Mouse (Mus musculus) CH12.LX (cell line): ENCODE measurements around the gene Ap3d1. TPM values are rescaled to one million over a fixed set of nuclear protein-coding genes. Genes with fewer than 3 reads are reported as not detected.

ENCODE experiments used
- DNase-seq: peaks from one replicate; pipeline ENCODE4 v3.0.0-alpha.2; 2013; ENCODE audit errors: extremely low read depth
- H3K27ac ChIP-seq: 2 replicates; pipeline ENCODE4 v1.5.1; 2012; ENCODE audit warnings: low read depth, mild to moderate bottlenecking, control low read depth, moderate library complexity; ENCODE audit not compliant: insufficient read depth
- H3K27me3 ChIP-seq: replicated peaks from 2 replicates; pipeline ENCODE3; 2012; ENCODE audit warnings: inconsistent platforms
- H3K36me3 ChIP-seq, 2 experiments: replicated peaks in 1 of 2; 2 replicates each; pipeline versions ENCODE3 to v1.6.1; 2012; ENCODE audit warnings: inconsistent platforms in 1 of 2, low read length in 1 of 2, mild to moderate bottlenecking in 1 of 2, mixed read lengths in 1 of 2, moderate library complexity in 1 of 2; ENCODE audit not compliant: control insufficient read depth in 1 of 2, insufficient read depth in 1 of 2
- H3K4me1 ChIP-seq, 2 experiments: 2 replicates each; pipeline ENCODE4 v1.6.1; 2012; ENCODE audit warnings: inconsistent platforms in 1 of 2, moderate library complexity in 1 of 2; ENCODE audit not compliant: insufficient read depth in 2 of 2, control insufficient read depth in 1 of 2
- H3K4me2 ChIP-seq: 2 replicates; pipeline ENCODE4 v1.6.1; 2012; ENCODE audit warnings: low read depth, mild to moderate bottlenecking, control low read depth; ENCODE audit not compliant: poor library complexity, insufficient read depth, severe bottlenecking
- H3K4me3 ChIP-seq, 3 experiments: fragments of 150-350 bp in 1 of 3; sonication (generic) in 1 of 3; replicated peaks in 1 of 3; 2 replicates each; pipeline versions ENCODE3 to v1.5.1; 2011 to 2012; ENCODE audit warnings: low read depth in 2 of 3, low read length in 2 of 3, mild to moderate bottlenecking in 2 of 3, moderate library complexity in 2 of 3, control low read depth in 1 of 3, improper control_type of control experiment in 1 of 3, inconsistent platforms in 1 of 3, mixed read lengths in 1 of 3; ENCODE audit not compliant: poor library complexity in 1 of 3
- H3K79me2 ChIP-seq: replicated peaks from 2 replicates; pipeline ENCODE4 v1.6.1; 2012; ENCODE audit warnings: mild to moderate bottlenecking, moderate library complexity; ENCODE audit not compliant: control insufficient read depth, poor library complexity, insufficient read depth, severe bottlenecking; ENCODE audit errors: extremely low read depth
- H3K9ac ChIP-seq: 2 replicates; pipeline ENCODE4 v1.6.1; 2012; ENCODE audit warnings: low read depth, mild to moderate bottlenecking, control low read depth, moderate library complexity; ENCODE audit not compliant: insufficient read depth
- H3K9me3 ChIP-seq: replicated peaks from 2 replicates; pipeline ENCODE3; 2012; ENCODE audit warnings: low read length, inconsistent platforms, mixed read lengths
- BHLHE40 ChIP-seq: IDR thresholded peaks from 2 replicates; pipeline ENCODE4 v1.6.1; 2011; ENCODE audit warnings: mild to moderate bottlenecking, low read depth, low read length, improper control_type of control experiment
- CHD1 ChIP-seq: IDR thresholded peaks from 2 replicates; pipeline ENCODE4 v1.6.1; 2012; ENCODE audit warnings: low read depth, low read length, improper control_type of control experiment, inconsistent platforms
- CHD2 ChIP-seq: IDR thresholded peaks from 2 replicates; pipeline ENCODE4 v1.6.1; 2011; ENCODE audit warnings: low read length, improper control_type of control experiment
- CTCF ChIP-seq, 2 experiments: IDR thresholded peaks in 1 of 2; conservative IDR thresholded peaks in 1 of 2; 2 replicates each; pipeline ENCODE4 v1.5.1; 2011 to 2012; ENCODE audit warnings: low read depth in 2 of 2, low read length in 2 of 2, improper control_type of control experiment in 1 of 2, inconsistent platforms in 1 of 2, mild to moderate bottlenecking in 1 of 2, moderate library complexity in 1 of 2
- E2F4 ChIP-seq: IDR thresholded peaks from 2 replicates; pipeline ENCODE4 v1.6.1; 2011; ENCODE audit warnings: low read depth, low read length, improper control_type of control experiment; ENCODE audit not compliant: insufficient replicate concordance
- EP300 ChIP-seq: IDR thresholded peaks from 2 replicates; pipeline ENCODE4 v1.6.1; 2011; ENCODE audit warnings: low read length, improper control_type of control experiment
- ETS1 ChIP-seq: conservative IDR thresholded peaks from 2 replicates; pipeline ENCODE4 v1.6.1; 2012; ENCODE audit warnings: low read depth, mild to moderate bottlenecking, inconsistent platforms, low read length, improper control_type of control experiment, moderate library complexity
- GABPA ChIP-seq: IDR thresholded peaks from 2 replicates; pipeline ENCODE4 v1.6.1; 2012; ENCODE audit warnings: low read depth, low read length, improper control_type of control experiment, inconsistent platforms; ENCODE audit not compliant: insufficient replicate concordance
- HCFC1 ChIP-seq: IDR thresholded peaks from 2 replicates; pipeline ENCODE4 v1.6.1; 2012; ENCODE audit warnings: low read depth, mild to moderate bottlenecking, inconsistent platforms, low read length, improper control_type of control experiment
- IRF4 ChIP-seq: IDR thresholded peaks from 2 replicates; pipeline ENCODE4 v1.6.1; 2014; ENCODE audit warnings: low read depth, mild to moderate bottlenecking, inconsistent platforms, low read length, improper control_type of control experiment
- JUN ChIP-seq: IDR thresholded peaks from 2 replicates; pipeline ENCODE4 v1.6.1; 2011; ENCODE audit warnings: low read depth, mild to moderate bottlenecking, low read length, improper control_type of control experiment, moderate library complexity; ENCODE audit not compliant: insufficient read depth
- KAT2A ChIP-seq: IDR thresholded peaks from 2 replicates; pipeline ENCODE4 v1.6.1; 2012; ENCODE audit warnings: low read length, improper control_type of control experiment, inconsistent platforms; ENCODE audit not compliant: insufficient replicate concordance
- MAFK ChIP-seq: IDR thresholded peaks from 2 replicates; pipeline ENCODE4 v1.6.1; 2011; ENCODE audit warnings: low read length, improper control_type of control experiment; ENCODE audit not compliant: insufficient replicate concordance
- MAZ ChIP-seq: IDR thresholded peaks from 2 replicates; pipeline ENCODE4 v1.6.1; 2012; ENCODE audit warnings: low read depth, mild to moderate bottlenecking, inconsistent platforms, low read length, improper control_type of control experiment, moderate library complexity
- MXI1 ChIP-seq: IDR thresholded peaks from 2 replicates; pipeline ENCODE4 v1.6.1; 2011; ENCODE audit warnings: mild to moderate bottlenecking, low read depth, low read length, improper control_type of control experiment
- MYC ChIP-seq: IDR thresholded peaks from 2 replicates; pipeline ENCODE4 v1.6.1; 2011; ENCODE audit warnings: low read depth, mild to moderate bottlenecking, improper control_type of control experiment, low read length
- NELFE ChIP-seq: IDR thresholded peaks from 2 replicates; pipeline ENCODE4 v1.6.1; 2011; ENCODE audit warnings: low read depth, low read length, improper control_type of control experiment
- PAX5 ChIP-seq: IDR thresholded peaks from 2 replicates; pipeline ENCODE4 v1.6.1; 2012; ENCODE audit warnings: low read length, inconsistent platforms, mixed read lengths
- POLR2A ChIP-seq: IDR thresholded peaks from 2 replicates; pipeline ENCODE4 v1.6.1; 2011; ENCODE audit warnings: low read depth, mild to moderate bottlenecking, improper control_type of control experiment, low read length
- RCOR1 ChIP-seq: conservative IDR thresholded peaks from 2 replicates; pipeline ENCODE4 v1.6.1; 2012; ENCODE audit warnings: low read depth, mild to moderate bottlenecking, inconsistent platforms, low read length, improper control_type of control experiment
- SIN3A ChIP-seq: IDR thresholded peaks from 2 replicates; pipeline ENCODE4 v1.6.1; 2012; ENCODE audit warnings: low read length, improper control_type of control experiment, inconsistent platforms
- SMC3 ChIP-seq: IDR thresholded peaks from 2 replicates; pipeline ENCODE4 v1.6.1; 2011; ENCODE audit warnings: low read depth, low read length, improper control_type of control experiment
- TBP ChIP-seq: conservative IDR thresholded peaks from 2 replicates; pipeline ENCODE4 v1.6.1; 2011; ENCODE audit warnings: low read depth, low read length, improper control_type of control experiment
- TCF12 ChIP-seq: IDR thresholded peaks from 2 replicates; pipeline ENCODE4 v1.6.1; 2014; ENCODE audit warnings: low read depth, mild to moderate bottlenecking, inconsistent platforms, low read length, improper control_type of control experiment
- USF1 ChIP-seq: IDR thresholded peaks from 2 replicates; pipeline ENCODE4 v1.6.1; 2014; ENCODE audit warnings: low read depth, mild to moderate bottlenecking, inconsistent platforms, low read length, improper control_type of control experiment
- ZKSCAN1 ChIP-seq: IDR thresholded peaks from 2 replicates; pipeline ENCODE4 v1.6.1; 2012; ENCODE audit warnings: low read depth, inconsistent platforms, low read length, improper control_type of control experiment, borderline replicate concordance
- ZMIZ1 ChIP-seq: IDR thresholded peaks from 2 replicates; pipeline ENCODE4 v1.6.1; 2012; ENCODE audit warnings: low read depth, mild to moderate bottlenecking, inconsistent platforms, low read length, improper control_type of control experiment
- ZNF384 ChIP-seq: IDR thresholded peaks from 2 replicates; pipeline ENCODE4 v1.6.1; 2012; ENCODE audit warnings: low read depth, low read length, improper control_type of control experiment, inconsistent platforms
- dilution Hi-C: fragments of 300-500 bp; cut with MboI; formaldehyde crosslinking; loops from 2 replicates; pipeline ENCODE4 v1.14.3; 2020; ENCODE audit warnings: low sequenced_read_pairs; ENCODE audit not compliant: extremely low pct_unique_long_range_greater_than_20kb, extremely low pct_ligation_motif_present
- in situ Hi-C: fragments of 300-500 bp; cut with MboI; formaldehyde crosslinking; loops from 3 replicates; pipeline ENCODE4 v1.14.3; 2019; ENCODE audit warnings: low sequenced_read_pairs, low pct_ligation_motif_present, low pct_unique_long_range_greater_than_20kb, mixed read lengths
- polyA plus RNA-seq: library from polyadenylated mRNA; unstranded; fragments of >175 nt; gene quantifications from 2 replicates; pipeline ENCODE4 v1.2.1, GENCODE M21; 2012; ENCODE audit warnings: low read depth; ENCODE audit not compliant: insufficient read length
- total RNA-seq, 2 experiments: library from RNA; depleted of rRNA; stranded (reverse); fragments of 300-350 nt in 1 of 2; fragments of >200 nt in 1 of 2; gene quantifications; 2 replicates each; pipeline ENCODE4 v1.2.3; 2012 to 2014

Ap3d1 gene
- total and polyA plus RNA-seq, 3 experiments: 28.4 to 57.0 (median 49.4) TPM

GRCm38 (mm10) chr10:80752079-80752625 is 10.1 kb upstream of the Ap3d1 start:
- no peaks in the 10 kb centered on the region for H3K9me3 ChIP-seq
- peaks cover 14 to 36% of the 10 kb centered on the region in 2 experiments for H3K4me1 ChIP-seq
- dilution Hi-C loops: no loop called here
- H3K27ac ChIP-seq: peak overlapping the region; percentile 56
- H3K27me3 ChIP-seq: no peaks in the 10 kb centered on the region
- H3K79me2 ChIP-seq: peaks cover 20% of the 10 kb centered on the region
- no peak for TF ChIP-seq JUN
- peak; percentile 56 for TF ChIP-seq POLR2A
- no peak for TF ChIP-seq CHD1
- peak; percentile 24; the same call in 1 of the 2 replicates for TF ChIP-seq NELFE
- no peak for TF ChIP-seq ZKSCAN1
- TF ChIP-seq CHD2: 0 out of 2 replicates have a peak, but pooled peaks have one; percentile 1
- TF ChIP-seq MAZ: peak; percentile 59; the same call in 1 of the 2 replicates
- peak; percentile 20; the same call in 1 of the 2 replicates for TF ChIP-seq SIN3A
- no peak for TF ChIP-seq CTCF (conservative IDR thresholded peaks at IDR 0.05 in 1 of 2, IDR thresholded peaks at IDR 0.05 in 1 of 2; ENCODE audit: low read depth in 2 of 2, low read length in 2 of 2)
- peak; percentile 58 for TF ChIP-seq TBP
- TF ChIP-seq MXI1: peak; percentile 61; the same call in 1 of the 2 replicates
- TF ChIP-seq IRF4: no peak
- H3K4me3 ChIP-seq: peak overlapping the region in 2 of 3 experiments; percentile 34 to 42
- peak; percentile 91 for DNase-seq
- H3K4me2 ChIP-seq: peak overlapping the region; percentile 79
- in situ Hi-C loops: no loop called here
- H3K36me3 ChIP-seq: peaks cover 0 to 2% of the 10 kb centered on the region in 2 experiments
- H3K9ac ChIP-seq: peak overlapping the region; percentile 41

GRCm38 (mm10) chr10:80751188-80751832 is 9.2 kb upstream of the Ap3d1 start:
- H3K36me3 ChIP-seq: no peaks in the 10 kb centered on the region
- in situ Hi-C loops (no loop called here), dilution Hi-C loops (no loop called here)
- no peaks in the 10 kb centered on the region for H3K9me3 ChIP-seq
- peak; percentile 87 for DNase-seq
- H3K79me2 ChIP-seq: peaks cover 12% of the 10 kb centered on the region
- peak overlapping the region; percentile 79 for H3K4me2 ChIP-seq
- H3K9ac ChIP-seq: peak overlapping the region; percentile 41
- peak overlapping the region; percentile 56 for H3K27ac ChIP-seq
- H3K4me3 ChIP-seq: peak overlapping the region in 2 of 3 experiments; percentile 28 to 42
- H3K4me1 ChIP-seq: peaks cover 7 to 27% of the 10 kb centered on the region in 2 experiments
- H3K27me3 ChIP-seq: no peaks in the 10 kb centered on the region
- TF ChIP-seq CHD1 (peak; percentile 83), SIN3A (peak; percentile 45; the same call in 1 of the 2 replicates), EP300 (peak; percentile 75), POLR2A (no peak), ZNF384 (peak; percentile 17; the same call in 1 of the 2 replicates), ETS1 (peak; percentile 93), ZMIZ1 (0 out of 2 replicates have a peak, but pooled peaks have one; percentile 29), BHLHE40 (peak; percentile 87), E2F4 (0 out of 2 replicates have a peak, but pooled peaks have one; percentile 5), GABPA (no peak), MAZ (no peak), PAX5 (no peak), HCFC1 (no peak; the same call in none of the 2 replicates), CTCF (conservative IDR thresholded peaks at IDR 0.05 in 1 of 2, IDR thresholded peaks at IDR 0.05 in 1 of 2; ENCODE audit: low read depth in 2 of 2, low read length in 2 of 2) (peak in 1 of 2 experiments; percentile 75; a peak in 2 of 4 replicates), TBP (0 out of 2 replicates have a peak, but pooled peaks have one; percentile 38), MAFK (peak; percentile 40; the same call in 1 of the 2 replicates), RCOR1 (peak; percentile 89), MYC (no peak), KAT2A (no peak), MXI1 (0 out of 2 replicates have a peak, but pooled peaks have one; percentile 61), USF1 (no peak), SMC3 (peak; percentile 45), NELFE (no peak), TCF12 (peak; percentile 59; the same call in 1 of the 2 replicates), JUN (peak; percentile 59; the same call in 1 of the 2 replicates), CHD2 (peak; percentile 66)
